Mouse (Mus musculus): Measurements from ENCODE around the gene Sytl3. TPM values are rescaled to one million over a fixed set of nuclear protein-coding genes. Genes with fewer than 3 reads are reported as not detected.
"Not testable (repeated sequence)": the region's sequence is repeated elsewhere in the genome, so short reads cannot be mapped to it uniquely, and the experiment has no call there.

The Sytl3 gene
- polyA plus RNA-seq, 1 experiment from 2014 or later, result 0.15 TPM

DNA sequence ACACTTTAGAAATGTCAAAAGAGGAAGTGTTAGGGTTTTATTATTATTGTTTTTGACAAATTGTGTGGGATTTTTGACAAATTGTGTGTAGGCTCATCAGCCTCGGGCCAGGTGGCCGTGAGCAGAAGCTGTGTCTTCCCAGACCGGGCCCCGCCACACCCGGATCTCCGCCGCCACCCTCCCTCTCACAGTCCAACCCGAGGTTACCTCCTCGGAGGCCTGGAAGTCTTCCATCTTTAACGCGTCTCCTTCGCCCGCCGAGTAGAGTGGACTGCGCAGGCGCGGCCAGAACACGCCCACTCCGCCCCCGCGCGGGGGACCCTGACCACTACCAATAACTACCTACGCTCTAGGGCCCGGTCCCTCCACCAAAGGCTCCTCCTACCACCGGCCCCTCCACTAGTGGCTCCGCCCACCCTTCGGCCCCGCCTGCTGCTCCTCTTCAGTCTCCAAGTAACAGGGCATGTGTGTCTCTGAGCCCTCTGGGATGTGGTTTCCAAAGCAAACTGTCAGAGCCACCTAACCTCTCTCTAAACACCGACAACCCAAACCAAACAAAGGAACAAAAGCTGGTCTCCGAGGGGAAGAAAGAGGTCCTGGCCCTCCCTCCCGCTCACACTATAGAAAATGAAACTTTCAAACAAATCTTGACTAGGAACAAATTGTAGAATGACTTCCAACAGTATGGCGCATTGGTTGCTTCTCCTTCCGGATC lies 3.2 kb upstream of the Sytl3 start, which contains the start of gene Dynlt1f:
Gene Dynlt1f (minus strand): TSS at position 334 of the 715 bp plus-strand sequence.
- 6% methylated on average over 15 of the region's 33 CpGs for WGBS
- H3K36me3 ChIP-seq (ENCODE audit: control insufficient read depth, insufficient read depth, low read length); H3K4me1 ChIP-seq (replicated peaks; ENCODE audit: control insufficient read depth, insufficient read depth, low read length); H3K27me3 ChIP-seq (ENCODE audit: control insufficient read depth, insufficient read depth, low read length); H3K9me3 ChIP-seq (ENCODE audit: control insufficient read depth, low read length): not testable (repeated sequence)
- peak within 1 kb of the TSS; percentile 59 for H3K9ac ChIP-seq (ENCODE audit: low read depth, low read length)
- peak within 1 kb of the TSS; percentile 41 for H3K4me3 ChIP-seq (ENCODE audit: low read depth, low read length)
- peak within 1 kb of the TSS; percentile 70 for H3K27ac ChIP-seq (ENCODE audit: low read depth, low read length)
- DNase-seq (ENCODE audit: low spot score) (peak; percentile 31), ATAC-seq (ENCODE audit: low FRiP score) (peak; percentile 95)
- peak within 1 kb of the TSS; percentile 31 for H3K4me2 ChIP-seq (replicated peaks; ENCODE audit: low read depth, low read length)

DNA sequence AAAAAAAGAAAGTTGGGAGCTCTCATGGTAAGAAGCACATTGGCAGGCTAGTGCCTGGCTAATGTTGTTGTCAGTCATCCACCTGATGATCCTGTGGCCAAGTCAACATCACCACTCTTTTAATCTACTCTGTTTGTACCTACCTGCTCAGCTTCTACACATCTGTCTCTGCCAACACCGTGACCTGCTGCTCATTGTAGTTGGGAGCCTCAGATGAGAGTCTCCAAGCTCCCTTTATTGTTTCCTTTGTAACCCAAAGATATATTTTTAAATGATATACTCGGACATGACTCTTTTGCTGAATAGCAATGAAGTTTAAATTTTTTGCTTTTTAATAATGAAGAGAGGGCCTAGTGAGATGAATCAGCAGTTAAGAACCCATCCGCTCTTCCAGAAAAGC lies 2.4 kb upstream of the Sytl3 start:
- H3K4me3 ChIP-seq (ENCODE audit: low read depth, low read length); ATAC-seq (ENCODE audit: low FRiP score); H3K4me2 ChIP-seq (replicated peaks; ENCODE audit: low read depth, low read length); DNase-seq (ENCODE audit: low spot score); H3K27ac ChIP-seq (ENCODE audit: low read depth, low read length); H3K9ac ChIP-seq (ENCODE audit: low read depth, low read length); H3K27me3 ChIP-seq (ENCODE audit: control insufficient read depth, insufficient read depth, low read length); H3K36me3 ChIP-seq (ENCODE audit: control insufficient read depth, insufficient read depth, low read length); H3K9me3 ChIP-seq (ENCODE audit: control insufficient read depth, low read length); H3K4me1 ChIP-seq (replicated peaks; ENCODE audit: control insufficient read depth, insufficient read depth, low read length): not testable (repeated sequence)
- WGBS, result 93% methylated on average over 1 of the region's 3 CpGs

DNA sequence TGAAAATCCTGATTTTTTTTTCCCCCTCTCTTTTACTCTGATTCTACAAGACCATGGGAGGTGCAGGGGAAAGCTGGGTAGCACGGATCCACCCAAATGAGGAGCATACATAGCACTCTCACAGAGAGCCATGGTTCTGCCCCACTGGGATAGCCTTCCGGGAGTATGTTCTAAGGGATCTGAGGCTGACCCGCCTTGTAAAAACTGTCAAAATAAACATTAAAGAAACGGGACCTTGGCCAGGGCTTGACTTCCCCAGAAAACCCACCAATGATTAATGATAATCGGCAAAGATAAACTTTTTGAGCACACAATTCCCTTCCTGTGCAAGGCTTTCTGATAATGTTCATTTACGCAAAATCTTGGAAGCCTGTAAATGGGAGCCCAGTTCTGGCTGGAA lies 1.7 kb downstream of the Sytl3 start:
- H3K27me3 ChIP-seq (ENCODE audit: control insufficient read depth, insufficient read depth, low read length); H3K36me3 ChIP-seq (ENCODE audit: control insufficient read depth, insufficient read depth, low read length); H3K4me3 ChIP-seq (ENCODE audit: low read depth, low read length); DNase-seq (ENCODE audit: low spot score); H3K9me3 ChIP-seq (ENCODE audit: control insufficient read depth, low read length); ATAC-seq (ENCODE audit: low FRiP score); H3K4me2 ChIP-seq (replicated peaks; ENCODE audit: low read depth, low read length); H3K27ac ChIP-seq (ENCODE audit: low read depth, low read length); H3K4me1 ChIP-seq (replicated peaks; ENCODE audit: control insufficient read depth, insufficient read depth, low read length); H3K9ac ChIP-seq (ENCODE audit: low read depth, low read length): not testable (repeated sequence)
- 72% methylated on average over 5 of the region's 6 CpGs for WGBS

DNA sequence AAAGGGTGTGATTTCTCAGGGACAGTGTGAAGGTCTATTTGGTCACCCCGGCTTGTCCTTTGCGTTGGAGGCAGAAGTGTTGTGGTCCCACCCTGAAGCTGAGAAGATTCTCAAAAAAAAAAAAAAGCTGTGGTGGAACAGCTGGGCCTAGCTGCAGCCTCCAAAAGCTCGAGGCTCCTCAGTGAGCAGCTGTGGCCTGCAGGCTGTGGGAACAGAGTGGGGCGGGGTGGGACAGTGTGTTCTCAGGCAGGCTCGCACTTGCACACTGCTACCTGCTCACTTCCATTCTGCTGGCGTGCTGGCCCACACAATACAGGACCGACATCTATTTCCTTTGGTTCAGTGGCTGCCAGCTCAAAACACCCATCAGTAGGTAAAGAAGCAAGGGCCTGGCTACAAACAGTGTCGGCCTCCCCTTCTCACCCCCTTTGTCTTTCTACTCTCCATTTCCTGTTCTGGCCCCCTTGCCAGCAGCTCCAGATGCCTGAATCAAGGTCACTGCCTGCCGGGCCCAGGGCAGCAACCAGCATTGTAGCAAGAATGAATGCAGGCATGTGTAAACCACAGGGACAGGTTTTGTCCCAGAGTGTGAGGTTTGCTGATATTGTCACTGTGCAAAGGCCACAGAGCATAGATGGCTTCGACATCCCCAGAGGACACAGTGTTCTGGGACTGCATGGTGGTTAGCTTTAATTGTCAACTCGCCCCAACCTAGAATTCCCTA lies 2.4 kb downstream of the Sytl3 start:
- not testable (repeated sequence) for H3K36me3 ChIP-seq (ENCODE audit: control insufficient read depth, insufficient read depth, low read length); H3K27me3 ChIP-seq (ENCODE audit: control insufficient read depth, insufficient read depth, low read length); H3K4me1 ChIP-seq (replicated peaks; ENCODE audit: control insufficient read depth, insufficient read depth, low read length); H3K9me3 ChIP-seq (ENCODE audit: control insufficient read depth, low read length); H3K4me3 ChIP-seq (ENCODE audit: low read depth, low read length); H3K4me2 ChIP-seq (replicated peaks; ENCODE audit: low read depth, low read length); H3K27ac ChIP-seq (ENCODE audit: low read depth, low read length); H3K9ac ChIP-seq (ENCODE audit: low read depth, low read length)
- DNase-seq (ENCODE audit: low spot score) (peak; percentile 24), ATAC-seq (ENCODE audit: low FRiP score) (0 out of 2 replicates have a peak, but pooled peaks have one; percentile 60)
- WGBS, result 44% methylated on average over 7 of the region's 11 CpGs

DNA sequence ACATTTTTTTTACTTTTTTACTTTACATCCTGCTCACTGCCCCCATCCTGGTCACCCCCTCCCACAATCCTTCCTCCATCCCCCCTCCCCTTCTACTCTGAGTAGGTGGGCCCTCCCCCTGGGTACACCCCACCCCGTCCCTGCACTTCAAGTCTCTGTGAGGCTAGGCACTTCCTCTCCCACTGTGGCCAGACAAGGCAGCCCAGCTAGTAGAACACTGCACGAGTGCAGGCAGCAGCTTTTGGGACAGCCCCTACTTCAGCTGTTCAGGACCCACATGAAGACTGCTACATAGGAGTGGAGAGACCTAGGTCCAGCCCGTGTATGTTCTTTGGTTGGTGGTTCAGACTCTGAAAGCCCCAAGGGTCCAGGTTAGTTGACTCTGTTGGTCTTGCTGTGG lies 3.9 kb downstream of the Sytl3 start:
- H3K4me1 ChIP-seq (replicated peaks; ENCODE audit: control insufficient read depth, insufficient read depth, low read length); DNase-seq (ENCODE audit: low spot score); H3K4me2 ChIP-seq (replicated peaks; ENCODE audit: low read depth, low read length); H3K9ac ChIP-seq (ENCODE audit: low read depth, low read length); H3K27me3 ChIP-seq (ENCODE audit: control insufficient read depth, insufficient read depth, low read length); ATAC-seq (ENCODE audit: low FRiP score); H3K4me3 ChIP-seq (ENCODE audit: low read depth, low read length); H3K9me3 ChIP-seq (ENCODE audit: control insufficient read depth, low read length); H3K36me3 ChIP-seq (ENCODE audit: control insufficient read depth, insufficient read depth, low read length); H3K27ac ChIP-seq (ENCODE audit: low read depth, low read length): not testable (repeated sequence)
- 48% methylated on average over 3 of the region's 3 CpGs for WGBS

DNA sequence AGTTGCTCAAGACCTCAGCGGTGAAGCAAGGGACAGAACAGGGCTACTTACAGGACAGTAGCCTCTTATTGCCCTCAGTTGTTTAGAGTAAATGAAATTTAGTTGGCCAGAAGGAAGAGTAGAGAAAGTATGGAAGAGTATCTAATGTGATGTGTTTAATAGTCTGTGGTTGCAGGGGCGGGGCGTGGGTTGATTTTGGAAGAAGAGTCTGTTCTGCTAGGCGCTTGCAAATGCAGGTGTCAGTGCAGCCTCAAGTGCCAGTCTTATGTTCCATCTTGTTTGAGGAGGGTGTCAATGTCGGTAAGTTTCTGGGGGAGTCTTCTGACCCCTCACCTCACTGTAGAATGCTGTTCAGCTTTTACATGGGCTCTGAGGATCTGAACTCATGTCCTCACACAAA lies 6.5 kb downstream of the Sytl3 start:
- H3K4me2 ChIP-seq (replicated peaks; ENCODE audit: low read depth, low read length); ATAC-seq (ENCODE audit: low FRiP score); H3K4me3 ChIP-seq (ENCODE audit: low read depth, low read length); H3K9ac ChIP-seq (ENCODE audit: low read depth, low read length); H3K36me3 ChIP-seq (ENCODE audit: control insufficient read depth, insufficient read depth, low read length); H3K27ac ChIP-seq (ENCODE audit: low read depth, low read length); H3K4me1 ChIP-seq (replicated peaks; ENCODE audit: control insufficient read depth, insufficient read depth, low read length); H3K9me3 ChIP-seq (ENCODE audit: control insufficient read depth, low read length); DNase-seq (ENCODE audit: low spot score); H3K27me3 ChIP-seq (ENCODE audit: control insufficient read depth, insufficient read depth, low read length): not testable (repeated sequence)
- WGBS, result 95% methylated on average over 4 of the region's 5 CpGs

DNA sequence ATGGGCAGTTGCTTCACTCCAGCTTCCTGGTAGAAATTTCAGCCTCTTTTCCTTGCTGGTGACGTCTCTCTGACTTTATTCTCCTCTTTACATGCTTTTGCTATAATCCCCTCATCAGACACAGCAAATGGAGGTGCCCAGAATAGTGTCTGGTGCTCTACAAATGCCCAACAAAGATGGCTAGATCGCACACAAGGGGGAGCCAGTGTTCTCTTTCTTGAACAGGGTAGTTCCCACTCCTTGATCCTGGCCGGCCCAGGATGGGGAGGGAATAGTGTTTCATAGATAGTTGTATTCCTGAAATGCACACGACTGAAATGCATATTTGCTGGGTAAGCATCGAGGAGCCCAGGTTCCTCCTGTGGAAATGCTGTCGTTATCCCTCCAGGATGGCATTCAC lies 9.6 kb downstream of the Sytl3 start:
- H3K27me3 ChIP-seq (ENCODE audit: control insufficient read depth, insufficient read depth, low read length); H3K4me3 ChIP-seq (ENCODE audit: low read depth, low read length); H3K27ac ChIP-seq (ENCODE audit: low read depth, low read length); H3K9me3 ChIP-seq (ENCODE audit: control insufficient read depth, low read length); H3K4me1 ChIP-seq (replicated peaks; ENCODE audit: control insufficient read depth, insufficient read depth, low read length); H3K9ac ChIP-seq (ENCODE audit: low read depth, low read length); H3K36me3 ChIP-seq (ENCODE audit: control insufficient read depth, insufficient read depth, low read length); ATAC-seq (ENCODE audit: low FRiP score); H3K4me2 ChIP-seq (replicated peaks; ENCODE audit: low read depth, low read length); DNase-seq (ENCODE audit: low spot score): not testable (repeated sequence)
- WGBS, result no CpG with 5 or more reads among the region's 6 CpGs

DNA sequence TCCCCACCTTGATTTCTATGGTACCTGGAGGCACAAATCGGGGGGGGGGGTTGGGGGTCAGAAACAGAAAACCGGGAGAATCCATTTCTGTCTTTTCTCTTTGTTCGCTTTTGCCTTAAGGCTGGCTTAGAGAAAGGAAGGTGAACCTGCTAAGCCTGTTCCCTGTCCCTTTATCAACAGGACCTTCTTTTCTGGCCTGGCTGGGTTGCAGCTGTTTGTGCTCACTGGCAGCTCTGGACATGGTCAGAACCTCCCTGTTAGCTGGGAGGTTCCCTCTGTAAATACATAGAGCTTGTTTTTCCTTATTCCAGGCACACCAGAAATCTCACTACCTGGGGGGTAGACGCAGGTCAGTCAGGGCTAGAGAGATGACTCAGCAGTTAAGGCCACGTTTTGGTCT lies 15.4 kb downstream of the Sytl3 start:
- H3K4me3 ChIP-seq (ENCODE audit: low read depth, low read length); ATAC-seq (ENCODE audit: low FRiP score); H3K9me3 ChIP-seq (ENCODE audit: control insufficient read depth, low read length); H3K27ac ChIP-seq (ENCODE audit: low read depth, low read length); DNase-seq (ENCODE audit: low spot score); H3K4me2 ChIP-seq (replicated peaks; ENCODE audit: low read depth, low read length); H3K36me3 ChIP-seq (ENCODE audit: control insufficient read depth, insufficient read depth, low read length); H3K27me3 ChIP-seq (ENCODE audit: control insufficient read depth, insufficient read depth, low read length); H3K4me1 ChIP-seq (replicated peaks; ENCODE audit: control insufficient read depth, insufficient read depth, low read length); H3K9ac ChIP-seq (ENCODE audit: low read depth, low read length): not testable (repeated sequence)
- 52% methylated on average over 5 of the region's 5 CpGs for WGBS

DNA sequence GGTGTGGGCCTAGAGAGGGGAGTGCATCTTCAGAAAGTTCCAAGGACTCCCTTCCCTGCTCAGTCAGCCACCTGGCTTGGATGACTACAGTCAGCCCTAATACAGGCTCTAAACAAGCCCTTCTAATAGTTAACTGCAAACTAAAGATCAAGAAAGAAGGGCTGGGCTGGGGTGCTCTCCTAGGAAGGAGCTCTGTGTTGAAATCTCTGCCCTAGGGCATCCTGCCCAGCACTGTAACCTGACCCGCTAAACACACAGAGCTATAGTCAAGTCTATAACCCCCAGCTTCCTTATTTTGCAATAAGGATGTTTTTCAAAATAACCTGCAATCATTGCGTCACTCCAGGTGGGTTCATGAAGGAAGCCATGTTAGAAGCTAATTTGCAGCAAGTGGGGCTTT lies 19.2 kb downstream of the Sytl3 start:
- not testable (repeated sequence) for ATAC-seq (ENCODE audit: low FRiP score); H3K4me2 ChIP-seq (replicated peaks; ENCODE audit: low read depth, low read length); H3K9ac ChIP-seq (ENCODE audit: low read depth, low read length); H3K4me1 ChIP-seq (replicated peaks; ENCODE audit: control insufficient read depth, insufficient read depth, low read length); H3K36me3 ChIP-seq (ENCODE audit: control insufficient read depth, insufficient read depth, low read length); H3K9me3 ChIP-seq (ENCODE audit: control insufficient read depth, low read length); H3K27me3 ChIP-seq (ENCODE audit: control insufficient read depth, insufficient read depth, low read length); H3K27ac ChIP-seq (ENCODE audit: low read depth, low read length); H3K4me3 ChIP-seq (ENCODE audit: low read depth, low read length); DNase-seq (ENCODE audit: low spot score)
- no CpG with 5 or more reads among the region's 2 CpGs for WGBS

Data from hindbrain, embryonic 11.5 days (tissue).